Mouse (Mus musculus) cerebellum, postnatal 36 days (tissue): ENCODE measurements at regions not wholly inside any gene's neighbourhood (a gene's known extent, or its start where the extent isn't known, plus 50 kb on each side); places are given as distances from the start of the nearest gene placed in this dataset.
A peak's percentile ranks its signal among the peaks of the same experiment; 100 is the strongest.
"Not testable (repeated sequence)": the region's sequence is repeated elsewhere in the genome, so short reads cannot be mapped to it uniquely, and the experiment has no call there.

Experiments used
- DNase-seq, 2 experiments: peaks; one replicate each; pipeline ENCODE4 v3.0.0; 2021 to 2022; ENCODE audit warnings: mixed read lengths in 2 of 2

- no peak for DNase-seq
These were observed 299.1 kb downstream of the Eipr1 start for GRCm38 (mm10) chr12:29050516-29051251.

- peak; percentile 35 to 51 for DNase-seq
These were observed 302.8 kb downstream of the Eipr1 start for GRCm38 (mm10) chr12:29054367-29054766.

- no peak for DNase-seq
These were observed 310.5 kb downstream of the Eipr1 start for GRCm38 (mm10) chr12:29062025-29062637.

- DNase-seq = no peak
These were observed 311.2 kb downstream of the Eipr1 start for GRCm38 (mm10) chr12:29062801-29063200.

- DNase-seq = peak in 1 of 2 experiments; percentile 14
These were observed 316.6 kb downstream of the Eipr1 start for GRCm38 (mm10) chr12:29068180-29068579.

- DNase-seq = no peak
These were observed 323.7 kb downstream of the Eipr1 start for GRCm38 (mm10) chr12:29075096-29075852.

- DNase-seq = no peak
These were observed 325.0 kb downstream of the Eipr1 start for GRCm38 (mm10) chr12:29076606-29077005.

- no peak for DNase-seq
These were observed 327.4 kb downstream of the Eipr1 start for GRCm38 (mm10) chr12:29079011-29079410.

- DNase-seq = peak; percentile 50 to 53
These were observed 332.0 kb downstream of the Eipr1 start for GRCm38 (mm10) chr12:29083426-29084221.

GRCm38 (mm10) chr12:29087245-29087644 lies 335.6 kb downstream of the Eipr1 start:
- not testable (repeated sequence) for DNase-seq

- no peak for DNase-seq
These were observed 338.0 kb downstream of the Eipr1 start for GRCm38 (mm10) chr12:29089634-29090033.

GRCm38 (mm10) chr12:29090451-29090850 lies 338.8 kb downstream of the Eipr1 start:
- DNase-seq = no peak

GRCm38 (mm10) chr12:29095406-29096032 lies 343.9 kb downstream of the Eipr1 start:
- DNase-seq = no peak

- no peak for DNase-seq
These were observed 344.7 kb downstream of the Eipr1 start for GRCm38 (mm10) chr12:29096033-29096913.

GRCm38 (mm10) chr12:29100042-29100570 lies 348.5 kb downstream of the Eipr1 start:
- DNase-seq = no peak

- no peak for DNase-seq
These were observed 355.5 kb downstream of the Eipr1 start for GRCm38 (mm10) chr12:29106893-29107719.

GRCm38 (mm10) chr12:29107720-29108051 lies 356.1 kb downstream of the Eipr1 start:
- DNase-seq = no peak

GRCm38 (mm10) chr12:29118336-29118735 lies 366.7 kb downstream of the Eipr1 start:
- DNase-seq = no peak

- DNase-seq = no peak
These were observed 369.6 kb downstream of the Eipr1 start for GRCm38 (mm10) chr12:29121159-29121558.

- DNase-seq = no peak
These were observed 371.3 kb downstream of the Eipr1 start for GRCm38 (mm10) chr12:29122931-29123330.
